Mouse (Mus musculus): ENCODE results near the gene Fem1b. TPM values are rescaled to one million over a fixed set of nuclear protein-coding genes. Genes with fewer than 3 reads are reported as not detected.
A peak's percentile ranks its signal among the peaks of the same experiment; 100 is the strongest.

Gene Fem1b
- total RNA-seq, 1 experiment from 2014 or later = 22.7 TPM

- ATAC-seq (ENCODE audit: extremely low read depth, insufficient number of reproducible peaks, low FRiP score, poor library complexity, severe bottlenecking) = no peak
These were observed 21.9 kb downstream of the Fem1b start for GRCm38 (mm10) chr9:62789856-62790255.

GRCm38 (mm10) chr9:62786721-62787120 is 25.0 kb downstream of the Fem1b start:
- no peak for ATAC-seq (ENCODE audit: extremely low read depth, insufficient number of reproducible peaks, low FRiP score, poor library complexity, severe bottlenecking)

GRCm38 (mm10) chr9:62784233-62784632 is 27.5 kb downstream of the Fem1b start:
- no peak for ATAC-seq (ENCODE audit: extremely low read depth, insufficient number of reproducible peaks, low FRiP score, poor library complexity, severe bottlenecking)

- no peak for ATAC-seq (ENCODE audit: extremely low read depth, insufficient number of reproducible peaks, low FRiP score, poor library complexity, severe bottlenecking)
These were observed 28.6 kb downstream of the Fem1b start for GRCm38 (mm10) chr9:62782976-62783781.

- no peak for ATAC-seq (ENCODE audit: extremely low read depth, insufficient number of reproducible peaks, low FRiP score, poor library complexity, severe bottlenecking)
These were observed 29.8 kb downstream of the Fem1b start for GRCm38 (mm10) chr9:62781965-62782364.

- ATAC-seq (ENCODE audit: extremely low read depth, insufficient number of reproducible peaks, low FRiP score, poor library complexity, severe bottlenecking) = no peak
These were observed 33.0 kb downstream of the Fem1b start for GRCm38 (mm10) chr9:62778721-62779120.

GRCm38 (mm10) chr9:62777461-62777860 is 34.3 kb downstream of the Fem1b start:
- ATAC-seq (ENCODE audit: extremely low read depth, insufficient number of reproducible peaks, low FRiP score, poor library complexity, severe bottlenecking) = 0 out of 2 replicates have a peak, but pooled peaks have one; percentile 37

GRCm38 (mm10) chr9:62775464-62775863 is 36.3 kb downstream of the Fem1b start:
- no peak for ATAC-seq (ENCODE audit: extremely low read depth, insufficient number of reproducible peaks, low FRiP score, poor library complexity, severe bottlenecking)

- no peak for ATAC-seq (ENCODE audit: extremely low read depth, insufficient number of reproducible peaks, low FRiP score, poor library complexity, severe bottlenecking)
These were observed 39.0 kb downstream of the Fem1b start for GRCm38 (mm10) chr9:62772746-62773145.

- no peak for ATAC-seq (ENCODE audit: extremely low read depth, insufficient number of reproducible peaks, low FRiP score, poor library complexity, severe bottlenecking)
These were observed 43.4 kb downstream of the Fem1b start for GRCm38 (mm10) chr9:62768361-62768760.

GRCm38 (mm10) chr9:62767464-62767863 is 44.3 kb downstream of the Fem1b start:
- ATAC-seq (ENCODE audit: extremely low read depth, insufficient number of reproducible peaks, low FRiP score, poor library complexity, severe bottlenecking) = no peak

GRCm38 (mm10) chr9:62765346-62765745 is 46.4 kb downstream of the Fem1b start:
- no peak for ATAC-seq (ENCODE audit: extremely low read depth, insufficient number of reproducible peaks, low FRiP score, poor library complexity, severe bottlenecking)

GRCm38 (mm10) chr9:62763478-62763877 is 48.3 kb downstream of the Fem1b start:
- no peak for ATAC-seq (ENCODE audit: extremely low read depth, insufficient number of reproducible peaks, low FRiP score, poor library complexity, severe bottlenecking)

- ATAC-seq (ENCODE audit: extremely low read depth, insufficient number of reproducible peaks, low FRiP score, poor library complexity, severe bottlenecking) = no peak
These were observed 52.1 kb downstream of the Fem1b start for GRCm38 (mm10) chr9:62759601-62760000.

GRCm38 (mm10) chr9:62758288-62758687 is 53.4 kb downstream of the Fem1b start:
- ATAC-seq (ENCODE audit: extremely low read depth, insufficient number of reproducible peaks, low FRiP score, poor library complexity, severe bottlenecking) = no peak

GRCm38 (mm10) chr9:62750381-62750780 is 61.4 kb downstream of the Fem1b start:
- no peak for ATAC-seq (ENCODE audit: extremely low read depth, insufficient number of reproducible peaks, low FRiP score, poor library complexity, severe bottlenecking)

- ATAC-seq (ENCODE audit: extremely low read depth, insufficient number of reproducible peaks, low FRiP score, poor library complexity, severe bottlenecking) = no peak
These were observed 62.1 kb downstream of the Fem1b start for GRCm38 (mm10) chr9:62749666-62750065.

- no peak for ATAC-seq (ENCODE audit: extremely low read depth, insufficient number of reproducible peaks, low FRiP score, poor library complexity, severe bottlenecking)
These were observed 65.1 kb downstream of the Fem1b start for GRCm38 (mm10) chr9:62746646-62747045.

GRCm38 (mm10) chr9:62744558-62745275 is 67.0 kb downstream of the Fem1b start:
- ATAC-seq (ENCODE audit: extremely low read depth, insufficient number of reproducible peaks, low FRiP score, poor library complexity, severe bottlenecking) = no peak

Data from neutrophil, adult 5-6 weeks (primary cell).